Mouse (Mus musculus): Measurements from ENCODE around the gene Gm1043.

Gene Gm1043

DNA sequence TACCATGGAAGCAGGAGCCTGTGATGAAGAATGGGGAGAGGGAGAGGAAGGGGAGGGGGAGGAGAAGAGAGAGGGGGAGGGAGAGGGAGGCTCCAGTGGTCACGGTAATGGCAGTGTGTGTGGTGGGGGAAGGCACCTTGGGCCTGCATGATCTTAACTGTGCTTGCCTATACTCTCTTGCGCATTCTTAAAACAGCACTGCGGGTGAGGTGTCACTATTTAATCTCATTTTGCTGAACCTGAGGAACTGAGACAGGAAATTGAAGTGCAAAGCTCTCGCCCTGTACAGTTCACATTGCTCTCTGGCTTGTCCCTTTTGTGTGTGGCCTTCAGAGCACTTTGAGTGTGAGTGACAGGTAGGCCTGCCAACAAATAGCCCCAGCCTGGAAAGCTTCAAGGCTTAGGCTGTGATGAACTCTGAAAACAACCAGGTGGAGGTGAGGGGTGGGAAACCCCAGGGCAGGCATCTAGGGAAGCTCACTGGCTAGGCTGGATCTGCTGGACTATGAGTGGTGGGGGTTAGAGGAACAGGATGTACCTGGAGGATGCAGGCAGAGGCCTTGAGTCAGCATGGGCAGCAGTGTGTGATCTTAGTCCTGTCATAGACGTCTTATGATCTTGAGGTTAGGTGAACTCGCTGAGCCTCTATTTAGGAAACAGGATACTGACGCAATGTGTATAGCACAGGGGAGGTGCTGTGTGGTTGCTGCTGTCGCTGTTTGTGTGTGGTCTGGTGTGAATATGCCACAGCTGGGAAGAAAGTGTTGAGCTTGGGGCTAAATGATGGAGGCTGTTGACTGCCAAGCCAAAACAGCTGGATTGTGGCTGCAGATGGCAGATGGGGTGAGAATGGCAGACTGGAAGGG, 18.2 kb upstream of the Gm1043 start:
- DNase-seq (ENCODE audit: low read depth): no peak

DNA sequence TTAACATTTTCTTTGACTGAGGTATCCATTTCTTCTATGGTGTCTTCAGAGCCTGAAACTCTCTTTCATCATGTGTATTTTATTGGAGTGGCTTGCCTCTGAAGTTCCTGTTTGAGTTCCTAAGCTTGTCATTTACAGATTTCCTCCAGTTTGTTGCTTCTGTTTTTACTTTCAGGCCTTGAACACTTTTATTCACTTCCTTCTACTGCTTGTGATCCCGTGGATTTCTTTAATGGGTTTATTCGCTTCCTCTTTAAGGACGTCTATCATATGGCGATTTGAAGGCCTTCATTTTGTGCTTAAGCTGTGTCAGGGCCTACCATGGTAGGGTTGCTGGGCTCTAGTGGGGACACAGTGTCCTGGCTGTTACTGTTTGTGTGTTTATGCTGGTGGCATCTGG, 11.5 kb upstream of the Gm1043 start:
- DNase-seq (ENCODE audit: low read depth): no peak

DNA sequence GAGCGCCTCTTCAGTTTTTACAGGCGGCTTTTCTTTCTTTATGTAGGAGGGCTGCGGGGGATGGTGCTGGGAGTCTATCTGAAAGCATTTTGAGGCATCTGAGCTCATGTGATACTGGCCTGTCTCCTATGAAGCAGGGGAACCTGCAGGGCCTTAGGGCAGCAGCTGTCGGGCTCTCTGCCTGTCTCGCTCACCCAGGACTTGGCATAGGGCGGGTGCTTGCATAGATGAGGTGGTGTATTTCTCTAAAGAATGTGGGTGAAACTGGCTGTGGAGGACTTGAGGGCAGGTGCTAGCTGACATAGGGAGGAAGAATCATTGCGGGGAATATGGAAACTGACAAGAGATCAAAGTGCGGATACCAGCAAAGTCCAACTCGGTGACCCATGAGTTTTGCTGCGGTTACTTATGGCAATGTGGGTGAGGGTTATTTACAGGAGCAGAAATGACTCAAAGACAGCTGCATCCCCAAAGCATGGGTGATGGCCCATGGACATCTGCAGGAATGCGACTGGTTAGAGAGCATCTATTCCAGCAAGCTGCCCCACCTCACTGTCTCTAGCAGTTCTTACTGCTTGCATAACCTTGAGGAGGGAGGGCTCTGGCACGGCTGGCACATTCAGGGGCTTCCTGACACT, 8.4 kb upstream of the Gm1043 start:
- DNase-seq (ENCODE audit: low read depth): no peak

DNA sequence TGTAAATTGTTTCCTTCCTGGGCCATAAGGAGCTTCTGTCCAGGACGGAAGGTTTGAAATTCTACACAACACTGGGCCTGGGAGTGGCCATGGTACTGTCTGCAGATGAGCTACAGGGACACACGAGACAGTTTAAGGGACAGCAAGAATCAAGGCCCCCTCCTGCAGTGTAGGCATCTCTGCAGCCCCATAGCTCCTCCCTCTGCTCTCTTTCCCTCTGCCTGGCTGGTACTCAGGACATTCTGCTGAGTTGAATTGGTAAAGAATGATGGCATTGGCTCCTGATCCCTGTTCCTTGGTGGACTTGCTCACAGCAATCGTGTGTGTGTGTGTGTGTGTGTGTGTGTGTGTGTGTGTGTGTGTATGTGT, 7.9 kb upstream of the Gm1043 start:
- DNase-seq (ENCODE audit: low read depth): no peak

DNA sequence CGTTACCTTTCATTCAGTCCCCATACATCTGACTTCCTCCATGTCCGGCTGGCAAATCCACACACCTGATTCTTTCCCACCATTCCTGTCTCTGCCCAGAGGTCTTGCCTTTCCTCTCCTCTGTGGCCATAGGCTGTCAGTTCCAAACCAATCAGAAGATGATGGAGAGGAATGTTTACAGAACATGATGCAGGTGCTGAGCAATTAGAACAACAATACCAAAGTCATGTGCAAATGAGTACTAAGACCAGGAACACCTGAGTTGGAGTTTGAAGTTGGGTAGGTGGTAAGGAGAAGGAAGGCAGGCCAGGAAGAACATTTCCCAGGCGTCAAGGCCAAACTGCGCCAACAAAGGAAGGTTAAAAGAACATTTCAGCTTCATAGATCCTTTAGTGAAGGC, 5.7 kb upstream of the Gm1043 start:
- DNase-seq (ENCODE audit: low read depth): no peak

DNA sequence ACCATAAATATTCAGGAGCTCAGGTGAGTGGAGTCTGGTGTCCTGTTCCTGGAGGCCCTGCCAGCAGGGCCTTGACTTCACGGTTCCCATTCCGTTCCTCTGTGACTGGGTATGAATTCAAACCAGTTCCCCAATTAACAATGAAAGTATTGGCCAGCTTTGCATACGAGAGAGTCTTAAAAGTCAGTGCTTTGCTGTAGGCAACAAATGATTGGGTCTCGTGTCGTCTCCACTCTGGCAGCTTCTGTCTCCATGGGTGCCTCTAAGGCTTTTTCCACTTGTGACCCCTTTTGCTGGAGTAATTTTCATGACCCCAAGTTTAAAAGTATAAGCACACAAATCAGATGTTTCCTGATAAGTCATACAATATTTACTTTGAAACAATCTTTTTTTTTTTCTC, 4.6 kb upstream of the Gm1043 start:
- DNase-seq (ENCODE audit: low read depth): no peak

DNA sequence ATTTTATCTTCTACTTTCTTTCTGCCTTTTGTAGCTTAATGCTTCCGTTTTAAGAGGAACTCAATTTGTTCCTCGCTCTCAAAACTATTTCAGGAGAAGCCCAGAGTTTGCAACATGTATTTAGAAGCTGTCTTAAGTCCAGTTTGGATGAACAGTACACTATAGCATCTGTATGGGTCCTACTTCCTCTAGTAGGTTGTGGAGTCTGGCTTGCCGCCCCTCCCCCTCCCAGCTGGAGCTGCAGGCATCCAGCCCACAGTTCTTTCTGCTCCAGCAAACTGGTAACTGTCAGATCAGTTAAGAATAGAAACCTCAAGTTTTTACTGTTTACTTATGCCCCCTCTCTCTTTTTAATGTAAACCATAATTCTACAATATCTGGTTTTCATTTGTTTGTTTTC, 2.8 kb upstream of the Gm1043 start:
- DNase-seq (ENCODE audit: low read depth): no peak

DNA sequence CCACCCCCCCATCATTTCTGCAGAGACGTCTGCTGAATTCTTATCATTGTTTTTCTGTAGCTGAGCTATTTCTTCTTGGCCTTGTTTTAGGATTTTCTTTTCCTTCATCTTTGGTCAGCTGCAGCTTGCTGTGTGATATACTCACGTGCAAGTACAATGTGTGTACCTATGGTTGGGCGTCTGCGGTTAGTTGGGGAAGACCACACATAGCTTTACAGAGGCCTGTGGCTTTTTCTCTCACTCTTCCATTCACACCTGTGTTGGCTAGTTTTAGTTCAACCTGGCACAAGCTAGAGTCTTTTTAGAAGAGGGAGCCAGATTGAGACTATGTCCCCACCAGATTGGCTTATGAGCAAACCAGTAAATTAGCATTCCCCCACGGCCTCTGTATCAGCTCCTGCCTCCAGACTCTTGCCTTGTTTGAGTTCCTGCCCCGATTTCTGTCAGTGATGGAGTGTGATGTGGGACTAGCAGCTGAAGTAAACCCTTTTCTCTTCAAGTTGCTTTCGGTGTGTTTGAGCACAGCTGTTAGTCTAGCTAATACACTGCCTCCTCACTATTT, 1.9 kb upstream of the Gm1043 start:
- DNase-seq (ENCODE audit: low read depth): no peak

DNA sequence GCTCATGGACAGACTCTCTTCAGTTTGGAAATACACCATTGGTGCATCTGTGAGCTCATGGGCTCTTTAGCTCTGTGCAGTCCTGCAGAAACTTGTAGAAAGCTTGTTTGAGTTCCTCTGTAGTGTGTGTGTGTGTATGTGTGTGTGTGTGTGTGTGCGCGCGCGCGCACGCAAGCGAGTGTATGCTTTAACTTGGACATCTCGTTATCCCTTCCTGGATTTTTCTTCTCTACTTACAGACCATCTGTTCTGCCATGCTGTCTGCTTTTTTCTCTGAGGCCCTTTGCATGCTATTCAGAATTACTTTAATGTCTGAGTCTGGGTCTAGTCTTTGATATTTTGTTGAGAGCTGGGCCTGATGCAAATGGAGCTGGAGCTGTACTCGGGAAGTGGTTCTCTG, 1.3 kb upstream of the Gm1043 start:
- no peak for DNase-seq (ENCODE audit: low read depth)

DNA sequence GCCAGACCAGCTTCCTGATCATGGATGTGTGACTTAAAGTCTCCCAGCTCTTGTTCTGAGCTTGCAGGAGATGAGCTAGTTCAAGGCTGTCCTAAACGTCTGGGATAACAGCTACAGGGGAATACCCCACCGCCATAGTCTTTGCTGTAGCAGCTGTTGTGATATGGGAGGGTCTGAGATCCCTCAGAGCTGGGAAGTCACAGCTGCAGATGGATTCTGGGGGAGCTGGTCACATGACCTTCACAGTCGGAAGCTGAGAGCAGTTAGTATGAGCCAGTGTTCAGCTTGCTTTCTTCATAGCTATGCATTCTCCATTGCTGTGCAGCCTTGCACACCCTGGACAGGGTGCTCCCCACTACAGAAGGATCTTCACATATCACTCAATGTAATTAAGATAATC, 748 bp downstream of the Gm1043 start:
- DNase-seq (ENCODE audit: low read depth): no peak

DNA sequence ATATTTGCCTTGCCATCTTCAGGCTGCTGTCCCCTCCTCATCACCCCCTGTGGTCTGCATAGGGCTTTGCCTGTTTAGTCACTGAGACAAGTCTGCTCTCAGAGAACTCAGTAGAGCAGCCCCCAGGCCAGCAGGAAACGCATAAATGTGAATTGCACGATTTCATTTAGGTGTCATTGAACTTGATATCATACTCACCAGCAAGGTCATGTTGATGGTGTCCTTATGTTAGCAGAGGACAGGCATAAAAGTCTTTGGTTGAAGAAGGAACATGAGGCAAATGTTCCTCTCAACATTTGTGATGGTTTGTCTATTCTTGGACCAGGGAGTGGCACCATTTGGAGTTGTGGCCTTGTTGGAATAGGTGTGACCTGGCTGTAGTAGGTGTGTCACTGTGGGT, 2.6 kb downstream of the Gm1043 start:
- no peak for DNase-seq (ENCODE audit: low read depth)

DNA sequence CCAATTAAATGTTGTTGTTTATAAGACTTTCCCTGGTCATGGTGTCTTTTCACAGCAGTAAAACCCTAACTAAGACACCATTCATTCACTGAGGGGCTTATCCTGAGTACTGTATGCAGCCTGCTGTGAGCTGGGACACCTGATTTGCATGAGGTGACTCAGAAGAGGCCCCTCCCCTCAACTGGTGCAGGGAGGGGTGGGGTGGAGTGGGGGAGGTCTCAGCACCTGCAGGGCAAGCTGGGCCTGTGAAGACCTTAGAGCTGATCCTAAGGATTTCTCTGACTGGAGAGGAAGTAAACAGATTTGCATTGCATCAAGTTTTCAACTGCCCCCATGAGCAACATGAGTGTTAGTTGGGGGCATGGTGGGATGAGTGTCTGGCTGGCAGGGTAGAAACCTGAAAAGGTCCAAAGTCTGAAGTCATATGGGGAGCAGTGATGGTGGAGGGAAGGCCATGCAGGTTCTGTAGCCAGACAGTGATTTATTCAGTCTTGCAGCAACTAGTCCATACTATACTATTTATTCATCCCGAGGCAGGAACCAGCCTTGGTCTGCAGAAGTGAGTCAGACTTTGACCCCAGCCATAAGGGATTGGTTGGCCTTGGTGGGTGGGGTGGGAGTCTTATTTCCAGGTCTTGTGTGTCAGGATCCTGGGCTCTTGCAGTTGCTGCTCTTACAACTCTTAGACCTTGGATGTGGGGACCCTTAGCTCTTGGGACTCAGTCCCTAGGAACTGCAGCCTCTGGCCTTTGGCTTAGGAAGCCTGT, 3.4 kb downstream of the Gm1043 start:
- DNase-seq (ENCODE audit: low read depth): no peak

DNA sequence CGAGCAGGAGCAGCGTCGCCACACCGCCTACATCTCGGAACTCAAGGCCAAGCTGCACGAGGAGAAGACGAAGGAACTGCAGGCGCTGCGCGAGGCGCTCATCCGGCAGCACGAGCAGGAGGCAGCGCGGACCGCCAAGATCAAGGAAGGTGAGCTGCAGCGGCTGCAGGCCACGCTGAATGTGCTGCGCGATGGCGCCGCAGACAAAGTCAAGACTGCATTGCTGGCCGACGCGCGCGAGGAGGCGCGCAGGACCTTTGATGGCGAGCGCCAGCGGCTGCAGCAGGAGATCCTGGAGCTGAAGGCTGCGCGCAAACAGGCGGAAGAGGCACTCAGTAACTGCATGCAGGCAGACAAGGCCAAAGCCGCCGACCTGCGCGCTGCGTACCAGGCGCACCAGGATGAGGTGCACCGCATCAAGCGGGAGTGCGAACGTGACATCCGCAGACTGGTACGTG, 6.0 kb downstream of the Gm1043 start:
- no peak for DNase-seq (ENCODE audit: low read depth)

DNA sequence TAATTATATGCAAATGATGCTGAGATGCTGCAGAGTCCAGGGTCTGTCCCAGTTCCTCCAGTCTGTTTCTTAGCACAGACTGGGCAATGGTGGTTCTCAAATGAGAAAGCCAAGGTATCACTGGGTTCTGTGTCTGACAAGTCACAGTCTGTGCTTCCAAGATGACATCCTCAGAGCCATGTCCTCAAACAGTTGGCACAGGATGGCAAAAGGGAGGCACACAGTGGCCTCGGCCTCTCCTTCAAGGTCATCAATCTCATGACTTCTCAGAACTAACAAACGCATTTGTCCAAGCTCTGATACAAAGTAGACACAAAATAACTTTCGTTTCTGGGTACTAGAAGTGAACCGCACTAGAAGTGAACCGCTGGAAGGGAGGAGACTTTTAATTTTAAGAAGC, 9.8 kb downstream of the Gm1043 start:
- no peak for DNase-seq (ENCODE audit: low read depth)

DNA sequence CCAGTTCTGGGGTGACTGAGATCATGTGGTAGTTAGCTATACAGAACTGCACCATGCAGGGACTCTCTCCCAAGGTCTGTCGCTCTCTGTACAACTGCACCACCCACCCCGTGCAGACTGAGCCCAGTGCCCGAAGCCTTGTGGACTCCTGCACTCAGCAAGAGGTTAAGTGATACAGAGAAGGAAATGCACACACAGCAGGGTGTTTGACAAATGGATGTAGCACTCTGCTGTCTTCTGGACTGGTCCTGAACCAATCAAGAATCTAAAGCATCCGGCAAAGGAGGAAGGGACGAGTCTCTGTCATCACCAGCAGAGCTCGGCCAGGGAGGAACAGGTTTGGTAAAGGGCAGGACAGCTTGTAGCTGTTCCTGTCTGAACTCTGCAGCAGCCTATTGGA, 12.4 kb downstream of the Gm1043 start:
- no peak for DNase-seq (ENCODE audit: low read depth)

DNA sequence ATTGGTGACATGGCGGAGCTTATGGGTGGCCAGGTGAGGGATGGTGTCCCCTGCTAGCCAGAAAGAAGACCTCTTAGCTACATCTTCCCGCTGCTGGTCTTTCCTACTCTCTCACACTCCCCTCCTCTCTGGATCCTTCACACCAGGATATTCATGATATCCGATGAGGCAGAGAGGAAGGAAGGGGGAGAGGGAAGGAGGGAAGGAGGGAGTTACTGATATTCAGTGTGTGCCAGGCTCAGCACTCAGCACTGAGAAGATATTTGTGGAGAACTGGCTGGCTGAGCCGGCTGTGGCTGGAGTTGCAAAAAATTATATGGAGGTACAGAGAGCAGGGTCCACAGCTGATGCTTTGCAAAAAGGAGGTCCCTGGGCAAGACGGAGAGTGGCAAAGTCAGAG, 15.6 kb downstream of the Gm1043 start:
- DNase-seq (ENCODE audit: low read depth): no peak

DNA sequence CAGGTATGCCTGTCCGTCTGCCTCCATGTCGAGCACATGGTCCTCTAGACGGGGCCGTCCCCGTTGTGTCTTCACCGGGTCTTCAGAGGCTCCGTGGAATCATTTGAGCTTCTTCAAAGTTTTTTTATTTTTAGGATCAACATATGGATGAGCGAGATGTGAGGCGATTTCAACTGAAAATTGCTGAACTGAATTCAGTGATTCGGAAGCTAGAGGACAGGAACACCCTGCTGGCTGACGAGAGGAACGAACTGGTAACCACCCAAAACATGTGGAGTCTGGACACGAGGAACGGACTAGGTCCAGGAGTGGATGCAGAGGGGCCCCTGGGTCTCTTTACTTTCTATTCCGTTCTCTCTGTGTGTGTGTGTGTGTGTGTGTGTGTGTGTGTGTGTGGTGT, 16.5 kb downstream of the Gm1043 start:
- DNase-seq (ENCODE audit: low read depth): no peak

DNA sequence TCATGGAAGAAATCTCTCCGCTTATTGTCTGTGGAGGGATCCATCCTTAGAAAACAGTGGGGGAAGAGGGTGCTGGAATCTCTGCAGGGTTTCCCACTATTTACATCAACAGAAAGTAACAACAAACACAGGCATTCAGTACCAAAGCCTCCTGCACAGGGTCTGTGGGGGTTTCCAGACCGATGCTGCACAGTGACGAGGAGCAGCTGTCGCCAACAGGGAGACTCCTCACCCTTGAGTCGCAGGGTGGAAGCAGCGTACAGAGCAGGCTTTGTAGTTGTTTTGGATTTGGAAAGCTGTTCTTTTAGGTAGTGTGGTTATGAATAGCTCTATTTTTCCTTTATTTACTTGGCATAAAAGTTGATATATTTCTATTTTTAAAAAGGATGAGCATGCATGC, 16.9 kb downstream of the Gm1043 start:
- DNase-seq (ENCODE audit: low read depth): no peak

DNA sequence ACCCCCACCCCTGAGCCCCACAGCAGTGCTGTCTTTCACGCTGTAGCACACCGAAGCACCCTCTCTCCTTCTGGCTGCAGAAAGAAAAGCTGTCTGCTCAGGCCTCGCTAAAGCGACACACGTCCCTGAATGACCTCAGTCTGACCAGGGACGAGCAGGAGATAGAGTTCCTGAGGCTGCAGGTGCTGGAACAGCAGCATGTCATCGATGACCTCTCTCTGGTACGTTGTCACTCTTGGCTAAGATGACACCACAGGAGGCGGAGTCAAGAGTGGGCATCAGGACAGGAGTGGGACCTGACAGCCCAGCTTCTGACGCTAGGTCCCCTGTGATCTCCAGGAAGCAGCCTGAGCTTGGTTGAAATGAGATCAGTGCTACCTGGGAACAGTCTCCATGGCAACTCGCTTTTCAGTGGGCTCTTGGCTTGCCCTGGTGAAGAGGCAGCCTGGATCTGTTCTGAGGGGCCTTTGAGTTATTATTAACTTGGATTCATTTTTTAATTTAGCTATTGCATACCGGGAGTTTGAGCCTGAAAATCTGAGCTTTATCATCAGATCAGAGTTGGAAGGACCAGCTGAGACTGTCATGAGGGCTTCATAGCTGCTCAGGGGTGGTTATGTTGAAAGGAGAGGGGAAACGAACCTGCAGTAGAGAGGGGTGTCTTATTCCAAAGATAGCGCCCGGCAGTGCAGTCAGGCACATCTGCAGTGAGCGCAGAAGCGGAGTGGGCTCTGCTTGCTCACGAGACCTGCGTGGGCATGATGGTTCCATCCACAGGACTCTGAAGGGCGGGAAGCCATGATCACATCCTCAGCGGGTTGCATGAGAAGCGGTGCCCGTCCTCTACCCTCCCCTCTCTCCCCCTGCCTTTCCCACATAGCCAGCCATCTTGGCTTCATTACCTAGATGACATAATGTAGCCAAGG, 20.6 kb downstream of the Gm1043 start:
- DNase-seq (ENCODE audit: low read depth): no peak

DNA sequence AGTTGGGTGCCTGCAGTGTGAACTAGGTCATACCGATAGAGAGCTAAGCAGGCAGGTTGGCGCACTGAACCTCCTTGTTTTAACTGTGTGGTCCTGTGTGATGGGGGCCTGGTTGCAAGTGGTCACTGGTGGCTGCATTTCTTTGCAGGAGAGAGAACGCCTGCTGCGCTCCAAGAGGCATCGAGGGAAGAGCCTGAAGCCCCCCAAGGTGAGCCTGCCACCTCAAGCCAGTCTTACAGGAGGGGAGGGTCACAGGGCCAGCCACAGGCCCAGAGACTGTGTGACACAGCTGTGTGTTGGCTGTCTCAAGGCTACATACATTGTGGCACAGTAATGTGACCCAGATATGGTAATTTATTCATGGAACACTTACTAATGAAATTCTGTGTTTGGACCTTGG, 21.9 kb downstream of the Gm1043 start:
- DNase-seq (ENCODE audit: low read depth): no peak

DNA sequence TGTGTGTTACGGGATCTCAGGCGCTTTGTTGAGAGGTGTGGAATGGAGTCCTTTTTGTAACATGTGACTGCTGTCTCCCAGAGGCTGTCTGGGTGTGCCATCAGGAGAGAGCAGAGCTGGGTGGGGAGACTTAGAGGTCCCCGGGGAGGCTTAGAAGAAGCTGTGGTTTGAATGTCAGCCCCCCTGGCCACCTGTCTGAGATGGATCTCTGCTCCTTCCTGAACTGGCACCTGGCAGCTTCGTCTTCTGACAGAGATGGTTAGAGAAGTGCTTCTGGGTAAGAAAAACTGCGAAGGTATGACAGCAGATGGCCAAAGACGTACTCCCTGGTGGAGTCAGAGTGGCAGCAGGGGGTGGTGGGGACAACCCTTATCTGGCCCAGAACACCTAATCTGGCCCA, 22.4 kb downstream of the Gm1043 start:
- DNase-seq (ENCODE audit: low read depth): no peak
